Mouse (Mus musculus): ENCODE results near the gene Nlrp4f. TPM values are rescaled to one million over a fixed set of nuclear protein-coding genes. Genes with fewer than 3 reads are reported as not detected.

Gene Nlrp4f
- not detected for polyA plus RNA-seq (2017; shearing (Covaris generic))

DNA sequence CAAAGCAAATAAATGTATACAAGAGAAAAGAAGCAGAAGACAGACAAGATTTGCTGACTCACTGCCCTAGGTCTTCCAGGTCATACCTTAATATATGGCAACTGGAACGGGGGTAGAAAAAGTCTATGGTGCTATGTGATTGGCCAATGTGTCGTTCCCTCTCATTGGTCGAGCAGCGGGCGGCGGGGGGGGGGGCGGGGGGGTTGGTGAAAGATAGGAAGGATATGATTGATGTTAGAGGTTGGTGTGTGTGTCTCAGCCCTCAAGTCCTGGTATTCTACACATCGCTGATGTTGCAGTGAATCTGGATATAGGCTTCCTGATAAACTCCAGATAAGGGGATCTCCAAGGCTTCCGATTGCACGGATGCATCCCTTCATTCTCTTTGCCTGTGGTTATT is at the start of gene Nlrp4f:
TSS of gene Nlrp4f (minus strand) at position 101 of the 400 bp plus-strand sequence.
- ATAC-seq = no peak

DNA sequence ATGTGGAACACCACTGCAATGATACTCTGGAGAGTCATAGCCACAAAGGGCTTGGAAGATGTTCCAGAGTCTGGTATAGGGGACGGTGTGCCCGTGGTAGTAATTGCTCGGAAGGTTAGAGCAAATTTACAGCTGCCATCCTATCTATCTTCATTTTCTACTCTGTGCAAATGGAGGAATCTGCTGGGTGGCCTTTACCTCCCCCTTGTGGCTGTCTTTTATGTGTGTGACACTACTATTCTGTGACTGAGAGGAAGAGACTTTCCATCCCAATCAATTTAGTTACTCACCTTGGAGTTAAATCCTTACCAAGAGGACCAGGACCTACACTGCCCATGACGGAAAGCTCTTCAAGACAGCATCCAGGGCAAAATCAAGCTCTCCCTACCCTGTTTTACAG is 37.5 kb upstream of the Nlrp4f start:
- ATAC-seq = no peak

DNA sequence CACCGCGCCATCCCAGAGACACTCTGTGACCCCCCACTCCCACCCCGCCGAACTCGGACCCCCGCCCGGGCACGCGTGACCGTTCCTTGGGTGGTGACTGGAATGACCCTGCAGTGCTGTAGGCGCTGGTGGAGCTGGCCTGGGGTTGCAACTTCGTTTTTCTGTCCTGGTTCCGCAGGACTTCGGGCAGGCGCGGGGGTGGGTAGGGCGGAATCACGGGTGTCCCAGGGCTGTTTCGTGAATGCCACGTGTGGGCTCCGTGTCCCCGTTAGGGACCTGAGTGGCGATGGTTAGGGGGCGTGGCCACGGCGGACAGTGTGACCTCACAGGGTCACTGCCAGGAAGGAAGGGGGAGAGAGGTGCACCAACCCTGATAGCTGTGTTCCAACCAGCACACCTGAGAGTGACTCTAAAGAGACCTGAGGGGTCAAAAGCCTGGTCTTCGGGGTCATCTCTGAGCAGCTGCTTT is 36.6 kb upstream of the Nlrp4f start:
- ATAC-seq = no peak

DNA sequence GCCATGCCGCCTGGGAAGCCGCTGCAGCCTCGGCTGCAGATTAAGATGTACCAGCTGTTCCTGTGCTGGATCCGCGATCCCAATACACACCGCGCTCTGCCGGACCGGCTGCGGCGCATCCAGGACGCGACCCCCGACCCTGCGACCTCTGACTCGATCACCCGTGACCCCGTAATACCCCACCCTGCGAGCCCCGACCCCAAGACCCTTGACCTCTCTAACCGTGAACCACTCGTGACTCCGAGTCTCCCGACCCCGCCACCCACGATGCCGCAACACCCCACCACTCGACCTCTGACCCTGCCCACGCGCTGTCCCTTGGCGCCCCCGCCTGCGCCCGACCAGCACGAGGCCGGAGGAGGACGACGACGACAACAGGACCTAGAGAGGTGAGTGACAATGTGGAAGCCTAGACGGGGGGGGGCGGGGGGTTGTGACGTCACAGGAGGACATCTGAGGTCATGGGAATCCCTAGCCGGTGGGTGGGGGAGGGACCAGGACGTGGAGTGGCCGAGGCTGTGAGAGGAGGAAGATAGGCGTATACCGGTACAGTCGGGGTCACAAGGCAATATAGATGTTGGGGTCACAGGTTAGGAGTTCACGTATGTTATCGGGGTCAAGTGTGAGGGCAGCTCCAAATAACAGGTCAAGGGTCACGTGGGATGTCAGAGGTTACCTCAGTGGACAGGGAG is 36.0 kb upstream of the Nlrp4f start:
- peak; percentile 1 for ATAC-seq

DNA sequence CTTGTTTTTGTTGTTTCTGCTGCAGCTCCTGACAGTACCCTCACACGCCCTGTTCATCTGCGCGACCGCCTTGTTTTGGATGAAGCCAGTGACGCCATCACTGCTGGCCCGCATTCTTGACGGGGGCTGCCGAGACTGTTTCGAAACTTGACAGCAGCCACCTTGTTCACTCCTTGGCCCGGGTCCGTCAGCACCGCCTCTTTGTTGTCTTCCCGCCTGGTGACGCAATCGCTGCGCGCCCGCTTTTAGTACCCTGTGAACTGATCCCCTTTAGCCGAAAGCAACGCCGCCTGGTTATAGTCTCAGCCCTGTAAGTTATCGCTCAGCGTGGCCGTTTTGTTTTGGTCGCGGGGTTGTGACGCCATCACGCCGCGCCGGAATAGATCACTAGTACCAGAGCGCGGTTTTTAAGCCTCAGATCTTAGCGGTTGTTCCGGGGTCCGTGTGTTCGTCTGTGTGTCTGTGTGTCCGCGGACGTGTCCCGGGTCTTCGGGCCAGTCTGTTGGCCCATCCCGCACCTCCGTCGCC is 35.4 kb upstream of the Nlrp4f start:
- ATAC-seq = peak; percentile 45

DNA sequence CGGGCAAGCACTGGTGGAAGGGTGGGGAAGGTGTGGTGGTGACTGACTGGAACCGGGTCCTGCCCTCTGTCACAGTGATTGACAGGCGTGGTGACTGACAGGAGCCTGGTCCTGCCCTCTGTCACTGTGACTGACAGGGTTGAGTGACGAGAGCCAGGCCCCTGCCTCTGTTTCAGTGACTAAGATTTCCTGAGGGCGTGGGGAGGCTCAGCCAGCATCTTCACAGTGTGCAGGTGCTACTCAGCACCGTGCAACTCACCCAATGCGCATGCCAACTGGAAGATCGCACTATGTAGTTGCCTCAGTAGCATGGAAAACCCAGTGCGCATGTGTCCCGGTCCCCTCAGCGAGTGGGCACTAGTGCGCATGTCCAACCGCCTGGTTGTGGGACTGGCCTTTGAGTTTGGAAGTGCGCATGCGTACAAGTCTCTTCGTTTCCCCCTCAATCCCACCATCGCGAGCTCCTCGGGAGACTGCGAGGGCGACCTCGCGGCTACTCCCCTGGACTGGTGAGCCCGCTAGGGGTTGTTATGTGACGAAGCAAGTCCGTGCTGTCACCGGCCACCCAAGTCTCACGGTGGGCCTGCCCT is 34.8 kb upstream of the Nlrp4f start:
- peak; percentile 85 for ATAC-seq

DNA sequence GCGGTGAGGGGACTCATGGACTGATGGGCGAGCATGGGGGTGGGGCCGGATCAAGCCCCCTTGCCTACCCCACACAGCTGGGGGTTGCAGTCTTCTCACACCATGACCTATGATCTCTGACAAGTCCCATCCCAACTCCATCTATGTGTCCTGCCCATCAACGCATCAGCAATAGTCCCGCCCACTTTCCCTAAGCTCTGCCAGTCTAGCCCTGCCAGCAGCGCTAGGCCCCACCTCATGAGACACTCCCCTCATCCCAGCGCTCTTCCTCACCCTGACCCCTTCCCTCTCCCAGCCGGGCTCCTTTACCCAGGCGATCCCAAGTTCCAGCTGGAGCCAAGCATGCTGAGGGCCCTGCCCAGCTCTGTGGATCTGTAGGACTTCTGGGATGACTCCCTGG is 31.4 kb upstream of the Nlrp4f start:
- ATAC-seq = no peak

DNA sequence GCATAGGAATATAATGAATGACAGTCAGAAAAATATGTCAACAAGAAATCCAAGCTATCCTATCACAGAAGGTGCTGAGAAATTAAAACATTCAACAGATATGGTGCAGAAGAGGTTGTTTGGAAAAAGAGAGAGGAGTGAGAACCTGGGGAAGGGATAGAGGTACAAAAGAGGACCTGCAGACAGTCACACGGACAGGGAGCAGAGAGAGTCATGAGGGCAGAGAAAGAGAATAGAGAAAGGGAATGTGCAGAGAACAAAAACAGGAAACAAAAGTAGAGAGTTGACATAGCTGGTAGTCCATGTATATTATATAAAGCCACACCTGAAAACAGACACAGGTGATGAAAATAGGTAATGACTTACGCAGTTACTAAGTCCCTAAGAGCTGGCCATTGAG is 20.9 kb upstream of the Nlrp4f start:
- no peak for ATAC-seq

DNA sequence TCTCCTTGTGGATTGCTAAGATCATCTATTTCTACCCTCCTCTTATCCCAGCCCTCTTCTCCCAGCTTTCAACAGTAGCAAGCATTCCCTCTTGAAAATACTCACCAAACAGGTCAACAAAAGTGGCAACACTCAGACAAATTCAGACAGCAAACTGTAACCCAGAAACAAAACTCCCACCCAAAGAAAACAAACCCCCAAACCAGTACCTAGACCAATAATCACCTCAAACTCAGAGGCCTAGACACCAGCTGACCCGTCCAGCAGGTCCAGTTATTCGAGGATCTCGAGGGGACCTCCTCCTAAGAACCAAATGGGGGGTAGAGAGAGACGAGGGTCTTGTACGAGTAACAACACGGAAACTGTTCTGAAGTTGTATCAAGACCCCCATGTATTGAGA is 20.2 kb upstream of the Nlrp4f start:
- ATAC-seq = no peak

DNA sequence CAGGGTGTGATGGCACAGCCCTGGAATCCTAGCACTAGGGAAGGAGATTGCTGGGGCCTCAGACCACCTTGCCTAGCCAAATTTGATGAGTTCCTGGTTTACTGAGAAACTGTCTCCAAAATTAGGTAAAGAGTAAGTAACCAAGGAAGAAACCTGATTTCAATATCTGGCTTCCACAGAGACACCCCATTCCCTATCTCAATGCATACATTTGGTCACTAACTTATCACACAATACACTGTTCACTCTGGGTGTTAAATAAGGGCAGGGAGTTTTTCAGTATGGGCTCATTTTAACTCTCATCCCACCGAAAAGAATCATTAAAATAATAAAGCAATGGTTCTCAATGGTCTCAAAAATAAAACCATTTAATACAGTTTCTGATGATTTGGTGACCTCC is 5.1 kb downstream of the Nlrp4f start:
- no peak for ATAC-seq

DNA sequence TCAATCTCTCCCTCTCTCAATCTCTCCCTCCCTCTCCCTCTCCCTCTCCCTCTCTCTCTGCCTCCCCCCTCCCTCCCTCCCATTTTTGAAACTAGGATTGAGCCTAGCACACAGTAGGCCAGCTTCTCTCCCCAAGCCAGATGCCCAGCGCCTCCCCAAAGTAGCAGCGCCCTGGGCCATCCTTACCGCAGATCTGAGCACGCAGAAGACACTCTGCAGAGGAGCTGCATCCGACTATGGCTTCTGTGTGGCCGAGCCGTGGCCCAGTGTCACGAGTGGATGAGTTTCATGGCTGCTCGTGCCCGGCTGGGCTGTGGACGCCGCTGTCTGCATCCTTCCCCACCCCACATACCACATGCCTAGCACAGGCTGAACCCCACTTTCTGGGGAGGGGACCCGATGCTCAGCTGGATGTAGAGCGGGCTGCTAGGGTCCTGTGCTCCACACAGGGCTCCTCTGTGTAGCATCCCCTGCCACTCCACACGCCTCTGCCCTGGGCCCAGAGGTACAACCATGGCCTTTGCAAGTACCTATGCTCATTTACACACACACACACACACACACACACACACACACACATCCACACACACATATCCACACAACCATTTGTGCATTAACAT is 29.2 kb downstream of the Nlrp4f start:
- no peak for ATAC-seq

DNA sequence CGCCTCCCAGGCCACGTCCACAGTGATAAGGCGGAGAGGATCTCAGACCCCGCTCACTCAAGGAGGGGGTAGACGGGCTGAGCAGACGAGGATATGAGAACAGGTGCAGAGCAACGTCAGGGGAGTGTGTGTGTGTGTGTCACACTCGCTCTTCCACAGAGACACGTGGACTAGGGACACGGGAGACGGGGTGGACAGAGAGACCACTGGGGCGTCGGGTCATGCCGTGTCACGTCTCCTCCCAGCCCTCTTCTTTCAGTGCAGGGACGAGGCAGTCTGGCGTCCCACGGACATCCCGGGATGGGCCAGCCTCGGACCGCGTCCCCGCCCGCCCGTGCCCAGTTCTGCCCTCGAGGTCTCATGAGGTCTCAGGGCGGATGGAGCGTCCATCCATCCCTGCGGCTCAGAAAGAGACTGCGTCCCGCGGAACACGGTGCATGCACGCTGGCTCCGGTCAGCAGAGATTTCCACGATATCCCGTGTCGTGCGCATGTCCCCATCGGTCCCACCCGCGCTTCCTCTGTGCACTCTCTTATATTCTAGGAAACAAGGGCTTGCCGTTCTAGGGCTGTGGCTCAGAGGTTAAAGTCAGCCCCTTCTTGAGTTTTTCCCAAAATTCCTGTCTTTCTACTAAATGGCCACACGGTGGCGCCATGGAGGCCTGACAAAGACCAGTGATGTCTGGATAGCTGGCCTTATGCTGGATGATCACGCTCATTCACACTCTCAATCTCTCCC is 29.9 kb downstream of the Nlrp4f start:
- ATAC-seq = peak; percentile 46

DNA sequence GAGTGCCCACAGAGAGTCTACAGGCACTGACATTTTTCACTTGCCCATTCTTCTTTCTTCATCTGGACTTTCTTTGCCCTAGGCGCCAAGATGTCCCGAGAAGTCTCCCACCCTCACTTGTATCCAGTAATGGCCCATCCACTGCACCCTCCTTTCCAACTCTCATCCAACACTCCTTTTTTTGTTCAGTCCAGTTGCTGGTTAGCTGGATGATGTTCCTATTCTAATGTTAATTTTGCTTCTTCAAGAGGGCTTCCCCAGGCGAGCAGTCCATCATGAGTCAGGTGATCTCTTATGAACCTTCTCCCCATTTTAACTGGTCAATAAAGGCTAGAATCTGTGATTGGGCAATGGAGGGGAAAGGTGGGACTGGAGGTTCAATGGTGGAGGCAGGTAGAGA is 31.7 kb downstream of the Nlrp4f start:
- ATAC-seq = no peak

DNA sequence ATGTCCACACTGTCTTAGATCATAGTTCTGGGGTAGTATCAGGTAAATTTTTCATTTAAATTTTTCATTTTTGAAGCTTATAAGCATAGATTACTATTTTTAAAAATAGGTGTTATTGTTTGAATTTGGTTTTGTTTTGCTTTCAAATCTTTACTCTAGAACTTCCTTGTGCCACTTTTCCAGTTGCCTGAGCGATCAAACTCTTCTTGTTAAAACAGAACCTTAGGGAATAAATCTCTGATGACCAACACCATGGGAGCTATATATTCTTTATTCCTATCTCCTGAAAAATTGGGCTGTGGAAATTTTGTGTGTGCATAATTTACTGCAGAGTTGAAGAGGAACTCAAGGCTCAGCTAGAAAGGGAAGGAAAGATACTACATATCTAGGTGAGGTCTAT is 55.8 kb downstream of the Nlrp4f start, which contains the start of gene Olfr466:
TSS of gene Olfr466 (plus strand) at position 301 of the 400 bp plus-strand sequence.
- no peak for ATAC-seq

DNA sequence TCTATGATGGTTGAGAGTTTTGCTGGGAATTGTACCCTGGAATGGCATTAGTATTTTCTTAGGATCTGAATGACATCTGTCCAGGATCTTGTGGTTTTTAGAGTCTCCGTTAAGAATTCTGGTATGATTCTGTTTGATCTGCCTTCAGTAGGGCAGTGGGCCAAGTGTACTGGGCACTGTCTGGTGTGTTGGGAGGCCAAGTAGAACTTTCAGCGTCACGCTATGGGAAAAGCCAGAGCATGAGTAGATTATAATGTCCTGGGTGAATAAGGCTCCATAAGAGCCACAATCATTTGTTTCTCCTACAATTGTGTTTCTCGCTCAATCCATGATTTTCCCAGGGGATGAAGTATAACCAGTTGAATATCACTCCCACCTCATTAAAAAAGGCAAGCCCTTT is 68.0 kb downstream of the Nlrp4f start, which contains the start of gene Olfr465-ps1:
TSS of gene Olfr465-ps1 (plus strand) at position 301 of the 400 bp plus-strand sequence.
- ATAC-seq = no peak

Other genes with a start within 250 kb of the Nlrp4f start
- not detected for gene Spata31d1c, start 172.9 kb downstream of the Nlrp4f start, polyA plus RNA-seq (2017; shearing (Covaris generic))
- gene Prss47, start 153.2 kb downstream of the Nlrp4f start, polyA plus RNA-seq (2017; shearing (Covaris generic)) = not detected
- gene Mfsd14b, start 93.0 kb downstream of the Nlrp4f start, polyA plus RNA-seq (2017; shearing (Covaris generic)) = 10 to 100 TPM; 19.7 to 23.2 TPM
- not detected for gene Olfr465-ps1, start 67.9 kb downstream of the Nlrp4f start, polyA plus RNA-seq (2017; shearing (Covaris generic))
- gene Olfr466, start 55.7 kb downstream of the Nlrp4f start, polyA plus RNA-seq (2017; shearing (Covaris generic)) = not detected
- gene Gm10775, start 53.6 kb upstream of the Nlrp4f start, polyA plus RNA-seq (2017; shearing (Covaris generic)) = not detected
- 10 to 100 TPM; 15.4 to 16.8 TPM for gene Zfp369, start 72.8 kb upstream of the Nlrp4f start, polyA plus RNA-seq (2017; shearing (Covaris generic))

Data from activated CD4-positive, CD25-positive, alpha-beta regulatory T cell, adult 4 months (primary cell).